Mouse (Mus musculus) cerebellum, adult 8-10 months (tissue): ENCODE results near the gene Nol3.
"Not testable (repeated sequence)": the region's sequence is repeated elsewhere in the genome, so short reads cannot be mapped to it uniquely, and the experiment has no call there.

ENCODE experiments used
- DNase-seq: peaks from one replicate; pipeline ENCODE4 v3.0.0; 2022

Gene Nol3

GRCm38 (mm10) chr8:105275840-105276239 lies at the start of gene Nol3:
Gene Nol3 (plus strand): TSS chr8:105276140.
- no peak for DNase-seq

- no peak for DNase-seq
Observed at GRCm38 (mm10) chr8:105231503-105232320, 44.2 kb upstream of the Nol3 start.

- DNase-seq = not testable (repeated sequence)
Observed at GRCm38 (mm10) chr8:105232321-105232693, 43.6 kb upstream of the Nol3 start.

GRCm38 (mm10) chr8:105233126-105233935 lies 42.6 kb upstream of the Nol3 start:
- no peak for DNase-seq

- DNase-seq = no peak
Observed at GRCm38 (mm10) chr8:105235206-105235605, 40.7 kb upstream of the Nol3 start.

DNA sequence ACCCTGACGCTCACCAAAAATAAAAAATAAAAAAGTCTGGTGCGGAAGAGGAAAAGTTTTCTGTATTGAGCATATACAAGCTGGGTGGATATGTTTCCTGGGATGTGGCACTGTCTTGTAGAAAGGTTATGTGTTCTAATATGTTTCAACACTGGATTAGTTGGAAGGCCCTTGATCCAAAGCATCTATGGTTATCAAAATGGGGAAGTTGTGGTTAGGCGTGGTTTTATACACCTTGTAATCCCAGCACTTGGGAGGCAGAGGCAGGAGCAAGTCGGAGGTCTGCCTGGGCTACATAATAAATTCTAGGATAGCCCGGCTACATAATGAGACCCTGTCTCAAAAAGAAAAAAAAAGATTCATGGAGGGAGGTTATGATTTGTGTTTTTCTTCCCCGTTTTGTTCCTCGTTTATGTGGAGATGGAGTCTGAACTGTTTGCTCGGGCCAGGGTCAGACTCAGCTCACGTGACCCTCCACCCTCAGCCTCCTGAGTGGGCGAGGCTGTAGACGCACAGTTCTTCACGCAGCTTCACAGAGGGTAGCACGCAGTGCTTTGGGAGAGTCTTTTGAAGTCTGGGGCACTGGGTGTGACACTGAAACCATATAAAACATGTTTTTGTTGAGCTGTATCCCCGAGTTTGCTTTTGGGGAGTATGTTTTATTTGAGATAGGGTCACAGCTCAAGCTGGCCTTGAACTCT lies 38.3 kb upstream of the Nol3 start:
- no peak for DNase-seq

DNA sequence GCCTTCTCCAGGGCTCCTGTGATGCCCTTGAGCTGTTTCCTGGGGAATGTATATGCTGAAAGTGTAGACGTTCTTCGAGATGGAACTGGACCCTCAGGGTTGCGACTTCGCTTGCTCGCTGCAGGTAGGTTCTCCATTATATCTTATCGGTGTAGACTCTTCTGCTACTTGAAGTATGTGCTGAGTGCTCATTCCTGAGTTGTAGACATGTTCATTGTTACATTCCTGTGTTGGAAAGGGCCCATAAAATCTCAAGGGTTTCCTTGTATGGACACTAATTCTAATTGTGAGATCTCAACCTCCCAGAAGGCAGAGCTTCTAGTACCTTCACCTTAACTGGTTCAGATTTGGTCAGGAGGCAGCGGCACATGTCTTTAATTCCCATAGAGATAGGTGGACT lies 34.9 kb upstream of the Nol3 start:
- no peak for DNase-seq

GRCm38 (mm10) chr8:105251954-105252353 lies 24.0 kb upstream of the Nol3 start:
- DNase-seq = no peak

GRCm38 (mm10) chr8:105252680-105253537 lies 23.0 kb upstream of the Nol3 start:
- no peak for DNase-seq

DNA sequence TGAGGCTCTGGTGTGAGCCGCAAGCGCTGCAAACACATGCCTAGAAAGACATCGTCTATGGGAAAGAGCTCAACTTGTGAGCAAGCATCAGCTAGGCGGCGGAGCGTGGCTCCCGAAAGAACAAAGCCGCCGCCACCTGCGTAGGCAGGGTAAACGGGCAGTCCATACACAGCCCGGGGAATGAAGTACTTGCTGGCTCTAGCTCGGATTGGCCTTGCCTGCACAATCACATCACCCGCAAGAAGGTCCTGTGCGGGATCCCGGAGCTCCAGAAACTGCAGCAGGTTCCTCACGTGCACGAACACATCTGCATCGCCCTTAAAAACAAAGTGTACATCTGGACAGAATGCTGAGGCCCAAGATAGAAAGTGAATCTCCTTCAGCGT lies 22.2 kb upstream of the Nol3 start:
- no peak for DNase-seq

- peak; percentile 77 for DNase-seq
Observed at GRCm38 (mm10) chr8:105254152-105254965, 21.6 kb upstream of the Nol3 start.

DNA sequence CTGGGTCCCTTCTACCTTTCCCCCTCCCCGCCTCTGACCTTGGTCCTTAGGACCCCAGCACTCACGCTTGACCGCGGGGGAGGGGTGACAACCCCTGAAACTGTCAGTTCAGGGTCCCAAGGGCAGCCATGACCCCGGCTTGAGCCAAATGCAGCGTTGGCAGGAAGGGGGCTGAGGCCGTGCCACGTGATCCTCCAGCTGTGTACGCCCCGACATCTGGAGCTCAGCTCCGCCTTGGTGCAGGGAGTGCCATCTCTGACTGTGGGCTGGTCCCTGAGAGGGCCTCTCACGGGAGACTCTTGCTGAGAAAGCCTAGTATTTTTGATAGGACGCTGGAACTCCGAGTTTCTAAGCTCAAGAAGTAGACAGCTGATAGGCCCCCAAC lies 21.0 kb upstream of the Nol3 start, which contains the start of gene B3gnt9:
TSS of gene B3gnt9 (minus strand) at position 188 of the 385 bp plus-strand sequence.
- DNase-seq = no peak

DNA sequence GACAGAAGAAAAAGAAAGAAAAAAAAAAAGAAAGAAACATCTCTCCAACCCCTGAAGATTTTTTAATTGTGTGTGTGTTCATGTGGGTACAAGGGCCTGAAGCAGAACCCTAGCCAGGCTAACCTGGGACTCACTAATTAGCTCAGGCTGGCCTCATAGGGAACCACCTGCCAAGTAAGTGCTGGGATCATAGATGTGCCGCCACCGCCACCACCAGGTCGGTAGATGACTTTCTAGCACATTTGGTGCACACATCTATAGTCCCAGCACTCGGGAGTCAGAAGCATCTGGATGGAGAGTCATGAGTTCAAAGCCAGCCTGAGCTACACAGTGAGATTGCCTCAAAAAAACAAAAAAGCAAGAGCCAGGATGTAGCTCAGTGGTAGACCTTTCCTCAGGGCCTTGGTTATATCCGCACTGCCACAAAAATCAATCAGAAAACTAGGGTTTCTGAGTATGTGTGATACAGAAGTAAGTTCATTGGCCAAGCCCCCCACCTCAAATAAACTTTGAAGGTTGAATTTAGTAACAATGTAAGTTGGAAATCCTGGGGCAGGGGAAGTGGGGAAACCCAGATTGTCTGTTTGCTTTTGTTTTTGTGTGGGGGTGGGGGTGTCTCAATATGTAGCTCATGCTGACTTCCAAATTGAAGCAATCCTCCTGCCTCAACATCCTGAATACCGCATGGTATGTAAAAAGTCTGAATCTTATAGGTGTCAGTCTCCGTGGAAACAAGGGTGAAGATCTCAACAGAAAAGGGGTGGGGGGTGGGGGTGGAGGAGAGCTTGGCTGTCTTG lies 18.4 kb upstream of the Nol3 start:
- DNase-seq = no peak

- peak; percentile 26 for DNase-seq
Observed at GRCm38 (mm10) chr8:105258911-105259720, 16.8 kb upstream of the Nol3 start.

- DNase-seq = peak; percentile 75
Observed at GRCm38 (mm10) chr8:105259721-105260320, 16.1 kb upstream of the Nol3 start.

- DNase-seq = peak; percentile 15
Observed at GRCm38 (mm10) chr8:105260371-105261099, 15.4 kb upstream of the Nol3 start.

DNA sequence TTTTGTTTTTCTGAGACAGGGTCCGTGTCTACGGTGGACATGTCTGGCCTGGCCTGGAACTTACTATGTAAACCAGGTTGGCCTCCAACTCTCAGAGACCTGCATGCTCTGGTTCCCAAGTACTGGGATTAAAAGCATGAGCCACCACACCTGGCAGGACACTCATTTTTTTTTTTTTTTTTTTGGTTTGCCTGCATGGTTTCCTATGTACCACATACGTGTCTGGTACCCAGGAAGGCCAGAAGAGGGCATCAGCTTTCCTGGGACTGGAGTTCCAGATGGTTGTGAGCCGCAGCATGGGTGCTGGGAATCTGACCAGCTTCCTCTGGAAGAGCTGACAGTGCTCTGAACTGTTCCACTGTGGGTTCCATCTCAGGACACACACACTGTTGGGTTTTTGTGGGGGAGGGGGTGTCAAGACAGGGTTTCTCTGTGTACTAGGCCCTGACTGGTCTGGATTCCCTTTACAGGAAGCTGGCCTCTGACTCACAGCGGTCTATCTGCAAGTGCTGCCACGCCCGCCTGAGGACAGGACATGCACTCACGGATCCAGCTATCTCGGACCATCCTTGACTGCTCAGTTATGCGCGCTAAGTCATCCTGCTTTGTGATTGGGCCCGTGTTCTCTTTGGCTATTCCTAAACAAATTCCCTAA lies 14.5 kb upstream of the Nol3 start:
- no peak for DNase-seq
